Mouse (Mus musculus) cerebellum, postnatal 25 days (tissue): ENCODE measurements around the gene Apoa4.

ENCODE experiments used
- DNase-seq, 2 experiments: peaks; one replicate each; pipeline ENCODE4 v3.0.0; 2021; ENCODE audit warnings: mixed read lengths in 2 of 2

Gene Apoa4

DNA sequence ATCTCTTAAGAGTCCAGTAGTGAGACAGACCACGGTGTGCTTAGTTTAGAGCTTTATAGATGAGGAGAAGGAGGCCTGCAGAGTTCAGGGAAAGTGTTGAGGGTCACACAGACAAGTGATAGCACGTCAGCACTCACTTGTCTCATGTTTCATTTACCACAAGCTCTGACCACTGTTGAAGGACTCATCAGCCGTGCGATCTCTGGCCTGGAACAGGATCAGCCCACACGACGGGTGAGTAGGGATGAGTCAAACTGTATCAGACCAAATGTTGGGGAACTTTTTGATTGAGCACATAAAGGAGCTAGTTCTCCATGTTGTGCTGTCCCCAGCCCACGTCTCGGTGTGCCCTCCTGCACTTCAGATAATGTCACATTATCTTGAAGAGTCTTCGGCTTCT is 34.0 kb downstream of the Apoa4 start:
- no peak for DNase-seq

DNA sequence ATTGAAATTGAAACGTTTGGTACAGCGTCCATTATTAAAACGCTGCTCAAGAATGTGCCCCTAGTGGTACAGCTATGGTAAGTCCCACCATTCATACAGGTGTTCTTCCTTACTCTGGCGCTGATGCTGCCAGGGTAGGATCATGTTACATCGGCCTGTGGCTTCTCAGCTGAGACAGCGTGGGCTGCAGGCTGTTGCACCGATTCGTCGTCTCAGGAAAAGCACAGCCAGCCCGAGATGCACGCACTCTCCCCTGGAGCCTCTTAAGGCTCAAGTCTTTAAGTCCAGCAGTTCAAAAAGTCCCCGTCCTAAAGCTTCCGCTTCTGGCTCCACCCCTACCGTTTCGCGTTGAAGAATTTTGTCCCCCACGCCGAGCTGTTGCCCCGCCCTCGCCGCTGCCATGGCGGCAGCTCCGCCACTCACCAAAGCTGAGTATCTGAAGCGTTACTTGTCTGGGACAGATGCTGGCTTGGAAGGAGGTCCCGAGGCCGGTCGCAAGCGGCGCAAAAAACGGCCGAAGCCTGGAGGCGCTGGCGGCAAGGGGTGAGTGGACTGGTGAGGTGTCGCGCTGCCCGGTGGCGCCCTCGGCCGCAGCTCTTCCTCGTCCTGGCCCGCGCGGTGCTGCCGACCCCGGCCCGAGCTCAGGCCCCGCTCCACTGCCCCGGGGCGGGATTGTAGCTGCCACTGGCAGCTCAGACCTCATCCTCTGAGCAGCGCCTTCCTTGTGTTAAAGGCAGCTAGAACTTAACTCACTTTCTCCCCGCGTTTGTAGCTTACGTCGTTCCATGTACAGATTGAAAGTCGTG is 42.3 kb downstream of the Apoa4 start, which contains the start of gene Bud13:
Gene Bud13, plus strand, starts transcription at position 378 of the 806 bp plus-strand sequence.
- DNase-seq = peak; percentile 95 to 96
